Mouse (Mus musculus) small intestine, adult 2 months (tissue): ENCODE data around the gene Ipcef1.
"Not testable (repeated sequence)": the region's sequence is repeated elsewhere in the genome, so short reads cannot be mapped to it uniquely, and the experiment has no call there.

Experiments used
- CTCF ChIP-seq: fragments of 200-500 bp; IDR thresholded peaks from 2 replicates; pipeline ENCODE4 v1.5.1; 2012; ENCODE audit warnings: low read depth, mild to moderate bottlenecking, control low read depth, inconsistent platforms, low read length, moderate library complexity, mixed read lengths; ENCODE audit not compliant: insufficient replicate concordance, insufficient read length; ENCODE audit errors: extremely low read depth
- POLR2A ChIP-seq: fragments of 200-500 bp; IDR thresholded peaks from 2 replicates; pipeline ENCODE4 v1.6.1; 2012; ENCODE audit warnings: low read depth, mild to moderate bottlenecking, control low read depth, inconsistent platforms, low read length, moderate library complexity

DNA sequence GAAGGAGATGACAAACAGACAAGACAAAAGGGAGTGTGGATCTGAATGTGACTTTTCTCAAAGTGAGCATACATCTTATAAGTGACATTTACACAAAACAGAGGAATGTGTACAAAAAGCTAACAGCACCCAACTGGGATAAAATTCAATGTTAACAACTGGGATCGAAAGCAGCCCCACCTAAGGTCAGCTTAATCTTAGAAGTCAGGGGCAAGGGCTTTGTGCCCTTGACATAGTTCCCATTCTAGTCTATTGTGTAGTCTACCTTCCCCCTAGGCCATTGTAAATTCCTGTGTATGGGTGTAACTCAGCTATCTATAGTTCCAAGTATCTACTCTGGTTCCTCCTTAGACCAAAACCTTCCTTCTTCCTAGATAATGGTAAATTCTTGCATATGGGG, 170.2 kb downstream of the Ipcef1 start:
- not testable (repeated sequence) for TF ChIP-seq POLR2A, CTCF
